Mouse (Mus musculus) cortical plate, adult 2 months (tissue): Measurements from ENCODE around the gene Gli1.

Source experiments
- CTCF ChIP-seq: fragments of 200-500 bp; IDR thresholded peaks from 2 replicates; pipeline ENCODE4 v1.5.1; 2011; ENCODE audit warnings: mild to moderate bottlenecking, control low read depth, low read length; ENCODE audit not compliant: insufficient read depth; ENCODE audit errors: extremely low read depth
- POLR2A ChIP-seq: fragments of 200-500 bp; IDR thresholded peaks from 2 replicates; pipeline ENCODE4 v1.6.1; 2011; ENCODE audit warnings: mild to moderate bottlenecking, low read length, control low read depth; ENCODE audit not compliant: insufficient read depth; ENCODE audit errors: extremely low read depth

- no peak for TF ChIP-seq POLR2A
- TF ChIP-seq CTCF = no peak
Measured at GRCm38 (mm10) chr10:127287271-127287935, 54.4 kb downstream of the Gli1 start.
